Mouse (Mus musculus) kidney, embryonic 14.5 days (tissue): ENCODE measurements at regions not wholly inside any gene's neighbourhood (a gene's known extent, or its start where the extent isn't known, plus 50 kb on each side); places are given as distances from the start of the nearest gene placed in this dataset.
A peak's percentile ranks its signal among the peaks of the same experiment; 100 is the strongest.
"Not testable (repeated sequence)": the region's sequence is repeated elsewhere in the genome, so short reads cannot be mapped to it uniquely, and the experiment has no call there.

ENCODE experiments used
- ATAC-seq: fragments of 200-750 bp; cut with Nextera tagmentation; 2 replicates; pipeline ENCODE4 v1.8.0; 2017; ENCODE audit warnings: moderate number of reproducible peaks, mild to moderate bottlenecking, moderate TSS enrichment, moderate library complexity; ENCODE audit not compliant: low FRiP score, low TSS enrichment
- H3K27ac ChIP-seq: fragments of 300-500 bp; sonication (generic); 2 replicates; pipeline ENCODE4 v1.5.1; 2014; ENCODE audit warnings: low read depth, mild to moderate bottlenecking, low read length, moderate library complexity, mixed read lengths
- H3K27me3 ChIP-seq: fragments of 300-500 bp; sonication (generic); 2 replicates; pipeline ENCODE4 v1.6.1; 2014; ENCODE audit warnings: mild to moderate bottlenecking, low read length; ENCODE audit not compliant: control insufficient read depth, insufficient read depth
- H3K36me3 ChIP-seq: fragments of 300-500 bp; sonication (generic); 2 replicates; pipeline ENCODE4 v1.6.1; 2014; ENCODE audit warnings: low read length, mixed read lengths; ENCODE audit not compliant: control insufficient read depth, insufficient read depth
- H3K4me1 ChIP-seq: fragments of 300-500 bp; sonication (generic); 2 replicates; pipeline ENCODE4 v1.6.1; 2014; ENCODE audit warnings: low read length, mixed read lengths; ENCODE audit not compliant: control insufficient read depth, insufficient read depth
- H3K4me2 ChIP-seq: fragments of 300-500 bp; sonication (generic); replicated peaks from 2 replicates; pipeline ENCODE4 v1.6.1; 2014; ENCODE audit warnings: low read depth, mild to moderate bottlenecking, low read length
- H3K4me3 ChIP-seq: fragments of 300-500 bp; sonication (generic); 2 replicates; pipeline ENCODE4 v1.5.1; 2014; ENCODE audit warnings: mild to moderate bottlenecking, low read length
- H3K9ac ChIP-seq: fragments of 300-500 bp; sonication (generic); 2 replicates; pipeline ENCODE4 v1.6.1; 2014; ENCODE audit warnings: low read depth, mild to moderate bottlenecking, low read length, moderate library complexity
- H3K9me3 ChIP-seq: fragments of 300-500 bp; sonication (generic); 2 replicates; pipeline ENCODE4 v1.6.1; 2016; ENCODE audit warnings: low read length; ENCODE audit not compliant: control insufficient read depth
- whole genome bisulfite sequencing: fragments of 180-500 bp; shearing (Covaris S2); extraction: QIAGEN DNeasy Blood & Tissue Kit; methylation state at CpG from one replicate; pipeline ENCODE4 v1.1.7; 2014; 5-methylcytosine and 5-hydroxymethylcytosine counted together

DNA sequence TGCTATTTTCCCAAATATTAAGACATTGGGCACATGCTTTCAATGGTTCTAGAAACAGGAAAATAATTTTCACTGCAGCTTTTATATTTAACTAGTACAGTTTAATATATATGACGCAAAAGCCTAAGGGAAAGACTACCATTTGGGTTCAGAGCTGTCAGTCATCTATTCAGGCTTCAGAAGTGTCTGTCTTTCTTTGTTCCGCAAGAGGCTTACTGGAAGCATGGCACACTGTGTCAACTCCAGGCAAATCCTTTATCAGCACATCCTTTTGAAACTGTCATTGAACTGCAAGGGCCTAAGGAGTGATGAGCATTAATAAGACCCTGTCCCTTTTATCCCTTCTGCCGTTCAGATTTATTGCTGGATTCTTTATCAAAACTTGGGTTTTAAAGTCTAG, 158.2 kb downstream of the Gm5152 start:
- 84% methylated on average over 3 of the region's 3 CpGs for WGBS
- not testable (repeated sequence) for H3K4me1 ChIP-seq, H3K4me3 ChIP-seq, H3K27me3 ChIP-seq, H3K27ac ChIP-seq, H3K9ac ChIP-seq, H3K9me3 ChIP-seq, H3K36me3 ChIP-seq, H3K4me2 ChIP-seq, ATAC-seq

DNA sequence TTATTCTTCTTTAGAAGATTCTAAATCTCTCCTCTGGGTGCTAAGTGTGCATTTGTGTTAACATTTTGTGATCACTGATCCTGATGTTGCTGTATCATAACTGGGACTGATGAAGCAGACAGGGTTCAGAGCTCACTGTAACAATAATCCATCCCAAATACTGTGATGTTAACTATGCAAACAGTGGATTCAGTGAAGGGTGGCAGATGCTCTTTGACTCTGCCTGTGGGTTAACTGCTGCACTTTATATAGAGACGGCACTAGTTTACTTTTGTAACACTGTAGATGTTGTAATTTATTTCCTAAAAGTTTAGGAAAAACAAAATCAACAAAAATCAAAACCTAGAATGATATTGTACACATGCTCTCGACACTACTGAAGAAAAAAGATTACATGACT, 190.9 kb downstream of the Gm5152 start:
- Histone ChIP-seq H3K4me3 (no peak overlapping the region), H3K36me3 (no peaks in the 10 kb centered on the region), H3K4me2 (no peak overlapping the region), H3K4me1 (no peaks in the 10 kb centered on the region), H3K27ac (no peak overlapping the region), H3K9ac (no peak overlapping the region), H3K9me3 (no peaks in the 10 kb centered on the region), H3K27me3 (no peaks in the 10 kb centered on the region)
- peak; percentile 60; the same call in 1 of the 2 replicates for ATAC-seq
- 22% methylated on average over 2 of the region's 2 CpGs for WGBS

DNA sequence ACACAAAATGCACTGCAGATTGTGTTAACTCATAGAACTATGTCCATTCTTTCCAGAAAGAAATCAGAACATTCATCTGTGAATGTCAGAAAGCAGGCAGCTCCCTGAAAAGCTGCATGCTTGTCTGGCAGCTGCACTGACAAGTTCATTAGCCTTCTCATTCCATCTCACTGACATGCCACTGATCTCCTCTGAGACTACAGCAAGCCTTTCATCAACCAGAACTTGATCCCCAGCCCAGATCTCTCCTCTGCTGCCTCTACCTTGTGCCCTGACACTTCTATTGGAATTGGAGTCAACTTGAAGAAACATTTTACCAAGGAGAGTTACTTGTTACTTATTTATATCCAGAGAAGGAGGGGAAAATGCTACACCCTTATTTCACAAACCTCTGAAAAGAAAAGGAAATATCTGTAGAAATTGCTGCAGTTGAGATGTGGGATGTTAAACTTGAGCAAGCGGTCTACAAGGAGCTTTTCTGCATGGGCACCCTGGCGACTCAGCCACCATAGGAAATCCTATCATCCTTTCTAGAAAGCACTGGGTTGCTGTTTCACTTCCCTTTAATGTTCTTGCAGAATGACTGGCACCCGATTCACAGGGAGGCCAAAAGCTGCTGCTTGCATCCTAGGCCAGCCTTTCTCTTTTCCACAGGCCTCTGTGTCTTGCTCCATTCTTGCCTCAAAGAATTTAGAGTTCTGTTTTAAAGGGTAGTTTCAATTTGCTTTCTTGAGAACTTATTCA, 191.5 kb downstream of the Gm5152 start:
- ATAC-seq: peak; percentile 46; the same call in 1 of the 2 replicates
- whole genome bisulfite sequencing: 49% methylated on average over 3 of the region's 3 CpGs
- Histone ChIP-seq H3K36me3 (no peaks in the 10 kb centered on the region), H3K4me3 (no peak overlapping the region), H3K27me3 (no peaks in the 10 kb centered on the region), H3K27ac (no peak overlapping the region), H3K4me2 (no peak overlapping the region), H3K9me3 (no peaks in the 10 kb centered on the region), H3K9ac (no peak overlapping the region), H3K4me1 (no peaks in the 10 kb centered on the region)

DNA sequence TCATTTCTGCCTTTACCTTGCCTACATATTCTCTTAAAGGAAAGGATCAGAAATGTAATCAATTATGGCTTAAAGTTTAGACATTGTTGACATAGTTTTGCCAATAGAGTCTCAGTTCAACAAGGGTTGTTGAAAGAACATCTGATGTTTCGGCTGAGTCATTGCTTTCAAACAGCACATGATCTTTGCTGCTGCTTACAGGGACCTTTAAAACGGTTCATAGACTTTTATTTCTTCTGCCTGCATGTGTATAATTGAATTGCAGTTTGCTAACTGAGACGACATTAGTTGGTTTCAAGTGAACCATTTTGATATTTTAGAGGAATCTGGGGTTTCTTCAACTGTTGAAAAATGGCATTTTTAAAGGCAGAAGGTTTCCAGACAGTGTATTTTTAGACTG, 204.7 kb downstream of the Gm5152 start:
- ATAC-seq: no peak
- Histone ChIP-seq H3K4me1 (no peaks in the 10 kb centered on the region), H3K27ac (no peak overlapping the region), H3K4me3 (no peak overlapping the region), H3K36me3 (no peaks in the 10 kb centered on the region), H3K4me2 (no peak overlapping the region), H3K27me3 (no peaks in the 10 kb centered on the region), H3K9ac (no peak overlapping the region), H3K9me3 (no peaks in the 10 kb centered on the region)
- 32% methylated on average over 3 of the region's 3 CpGs for WGBS

DNA sequence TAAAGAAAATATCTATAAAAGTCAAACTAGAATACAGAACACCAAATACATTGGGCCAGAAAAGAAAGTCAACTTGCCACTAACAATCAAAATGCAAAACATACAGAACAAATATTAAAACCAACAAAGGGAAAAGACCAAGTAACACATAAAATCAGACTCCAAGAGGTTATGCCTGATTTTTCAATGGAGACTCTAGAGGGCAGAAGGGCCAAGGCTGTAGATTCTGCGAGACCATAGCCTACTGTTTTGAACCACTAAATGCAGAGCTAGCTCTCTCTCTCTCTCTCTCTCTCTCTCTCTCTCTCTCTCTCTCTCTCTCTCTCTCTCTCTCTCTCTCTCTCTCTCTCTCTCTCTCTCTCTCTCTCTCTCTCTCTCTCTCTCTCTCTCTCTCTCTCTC, 221.2 kb downstream of the Gm5152 start:
- 83% methylated on average over 1 of the region's 1 CpGs for WGBS
- not testable (repeated sequence) for H3K27me3 ChIP-seq

More for the DNA sequence above, 221.2 kb downstream of the Gm5152 start:
- H3K4me3 ChIP-seq, H3K27ac ChIP-seq, H3K36me3 ChIP-seq, ATAC-seq, H3K4me2 ChIP-seq, H3K9me3 ChIP-seq, H3K9ac ChIP-seq, H3K4me1 ChIP-seq: not testable (repeated sequence)
